In genomic region chr3:96104261-96105065, GRCm38 (mm10) we compare ENCODE assay signal across 8 mouse cellular contexts. TPM values are rescaled to one million over a fixed set of nuclear protein-coding genes. Genes with fewer than 3 reads are reported as not detected.
DNase-seq lines count a peak whose midpoint lies in the region; ATAC-seq and TF ChIP-seq lines count a peak whose summit lies in the region.

Gene Otud7b (plus strand): TSS chr3:96104527.

- H3K4me1 ChIP-seq in ES-Bruce4 (ENCODE audit: control insufficient read depth, insufficient read depth, low read length): no peaks in the 10 kb centered on the region
- peaks cover 6% of the 10 kb centered on the region; the same call in 1 of the 2 replicates for H3K4me1 ChIP-seq in forebrain, embryonic 14.5 days (ENCODE audit: control insufficient read depth, insufficient read depth, low read length)
- peaks cover 8% of the 10 kb centered on the region for H3K4me1 ChIP-seq in lung, adult 2 months (ENCODE audit: control insufficient read depth, insufficient read depth, low read length)

- no peaks in the 10 kb centered on the region for H3K36me3 ChIP-seq in ES-Bruce4 (ENCODE audit: control insufficient read depth, insufficient read depth, low read length, poor library complexity, severe bottlenecking)
- H3K36me3 ChIP-seq in forebrain, embryonic 14.5 days (ENCODE audit: control insufficient read depth, insufficient read depth, low read length): no peaks in the 10 kb centered on the region

- peak within 1 kb of the TSS; percentile 71 for H3K27ac ChIP-seq in ES-Bruce4 (ENCODE audit: insufficient read depth, low read length)
- H3K27ac ChIP-seq in forebrain, embryonic 14.5 days (ENCODE audit: low read depth, low read length): peak within 1 kb of the TSS; percentile 74

- H3K9me3 ChIP-seq in ES-Bruce4 (replicated peaks; ENCODE audit: control insufficient read depth, insufficient read depth, low read length, poor library complexity, severe bottlenecking): no peaks in the 10 kb centered on the region
- H3K9me3 ChIP-seq in forebrain, embryonic 14.5 days (replicated peaks; ENCODE audit: control insufficient read depth, low read length): no peaks in the 10 kb centered on the region

- ATAC-seq in cerebellum, adult (ENCODE audit: insufficient number of reproducible peaks, low FRiP score, low TSS enrichment): peak; percentile 80; the same call in 1 of the 2 replicates
- peak; percentile 84 for ATAC-seq in forebrain, embryonic 14.5 days
- ATAC-seq in neutrophil, adult 5-6 weeks (ENCODE audit: extremely low read depth, insufficient number of reproducible peaks, low FRiP score, poor library complexity, severe bottlenecking): peak; percentile 51

- no peaks in the 10 kb centered on the region for H3K27me3 ChIP-seq in ES-Bruce4 (ENCODE audit: control insufficient read depth, insufficient read depth, low read length, poor library complexity, severe bottlenecking)
- H3K27me3 ChIP-seq in forebrain, embryonic 14.5 days (replicated peaks; ENCODE audit: control insufficient read depth, insufficient read depth, low read length): no peaks in the 10 kb centered on the region

- peak within 1 kb of the TSS; percentile 94 for H3K4me3 ChIP-seq in ES-Bruce4 (ENCODE audit: low read depth, low read length)
- peak within 1 kb of the TSS; percentile 88 for H3K4me3 ChIP-seq in forebrain, embryonic 14.5 days (ENCODE audit: low read depth, low read length)
- peak within 1 kb of the TSS; percentile 85 for H3K4me3 ChIP-seq in lung, adult 2 months (replicated peaks; ENCODE audit: extremely low read depth, low read depth, low read length)

- H3K9ac ChIP-seq in ES-Bruce4 (ENCODE audit: low read depth, poor library complexity, severe bottlenecking): peak within 1 kb of the TSS; percentile 96
- peak within 1 kb of the TSS; percentile 92 for H3K9ac ChIP-seq in forebrain, embryonic 14.5 days (ENCODE audit: low read length)

- no peak for TF ChIP-seq EP300 in ES-Bruce4 (IDR thresholded peaks at IDR 0.05; ENCODE audit: insufficient read depth, low read depth, low read length)

- under 1% methylated on average over 64 of the region's 84 CpGs for WGBS in forebrain, embryonic 14.5 days
- WGBS in lung, adult 2 months: under 1% methylated on average over 84 of the region's 84 CpGs

- intact Hi-C loops in heart, postnatal 14 days (cut with DNase I): no loop called here

- peak; percentile 74 for DNase-seq in forebrain, embryonic 14.5 days (ENCODE audit: low spot score)
- peak; percentile 86 to 87 for DNase-seq in heart, postnatal 14 days
- DNase-seq in layer of hippocampus, adult 18-20 months (ENCODE audit: low spot score in 2 of 2): peak; percentile 59 to 67
- peak; percentile 86 for DNase-seq in lung, adult 2 months
- peak; percentile 52 to 58 for DNase-seq in thymus, adult 18-20 months

- no peak for TF ChIP-seq CTCF in ES-Bruce4 (IDR thresholded peaks at IDR 0.05; ENCODE audit: low read depth, low read length)
- no peak for TF ChIP-seq CTCF in lung, adult 2 months (IDR thresholded peaks at IDR 0.05; ENCODE audit: insufficient read depth, low read length)

- peak within 1 kb of the TSS; percentile 80 for H3K4me2 ChIP-seq in forebrain, embryonic 14.5 days (ENCODE audit: low read length)

- TF ChIP-seq POLR2A in ES-Bruce4 (IDR thresholded peaks at IDR 0.05; ENCODE audit: insufficient read depth, low read length): no peak
- peak; percentile 76; the same call in 1 of the 2 replicates for TF ChIP-seq POLR2A in lung, adult 2 months (IDR thresholded peaks at IDR 0.05; ENCODE audit: borderline replicate concordance, extremely low read depth, low read depth, low read length)

RNA-seq across cellular contexts. Expression of gene Otud7b, which starts in this region (rescaled TPM):
- 42.5 and 42.7 TPM in 2 replicates for polyA plus RNA-seq in ES-Bruce4 (2011; ENCODE audit: insufficient read depth, insufficient read length, low read depth, missing spikeins)
- polyA plus RNA-seq in forebrain, embryonic 14.5 days (2014; fragmentation: Nextera tagmentation; extraction: Ambion mirVana): 4.0 and 4.4 TPM in 2 replicates
- 10 to 100 TPM; 49.4 to 54.4 TPM for total RNA-seq in heart, postnatal 14 days (2021)
- total RNA-seq in layer of hippocampus, adult 18-20 months (2021): 10 to 100 TPM; 40.1 to 40.8 TPM
- polyA plus RNA-seq in lung, adult 2 months (2012; rRNA removed): 25.6 and 38.7 TPM in 2 replicates
- 47.3 and 48.0 TPM in 2 replicates for total RNA-seq in neutrophil, adult 5-6 weeks (2017)

Comparison
In these comparisons a context has a peak if more than half of its experiments do, and no peak if none do; other contexts are left out.
1. Peak in every context shown above with its lines: DNase-seq, ATAC-seq, H3K4me3 ChIP-seq and H3K27ac ChIP-seq.